Mouse (Mus musculus) forebrain, embryonic 14.5 days (tissue): ENCODE results near the gene Fignl1. TPM values are rescaled to one million over a fixed set of nuclear protein-coding genes. Genes with fewer than 3 reads are reported as not detected.

Source experiments
- ATAC-seq: fragments of 200-750 bp; cut with Nextera tagmentation; 2 replicates; pipeline ENCODE4 v1.8.0; 2017; ENCODE audit warnings: mild to moderate bottlenecking, moderate library complexity
- DNase-seq: peaks from one replicate; pipeline ENCODE4 v3.0.0-alpha.2; 2015; ENCODE audit warnings: low spot score
- H3K27ac ChIP-seq: fragments of 300-500 bp; sonication (generic); 2 replicates; pipeline ENCODE4 v1.5.1; 2014; ENCODE audit warnings: low read depth, mild to moderate bottlenecking, control low read depth, low read length, moderate library complexity
- H3K27me3 ChIP-seq: fragments of 300-500 bp; sonication (generic); replicated peaks from 2 replicates; pipeline ENCODE4 v1.6.1; 2014; ENCODE audit warnings: low read length, control low read depth, mixed read lengths; ENCODE audit not compliant: control insufficient read depth, insufficient read depth
- H3K36me3 ChIP-seq: fragments of 300-500 bp; sonication (generic); 2 replicates; pipeline ENCODE4 v1.6.1; 2014; ENCODE audit warnings: low read length, control low read depth; ENCODE audit not compliant: control insufficient read depth, insufficient read depth
- H3K4me1 ChIP-seq: fragments of 300-500 bp; sonication (generic); 2 replicates; pipeline ENCODE4 v1.6.1; 2014; ENCODE audit warnings: antibody characterized with exemption, low read length, control low read depth; ENCODE audit not compliant: control insufficient read depth, insufficient read depth
- H3K4me2 ChIP-seq: fragments of 300-500 bp; sonication (generic); 2 replicates; pipeline ENCODE4 v1.6.1; 2014; ENCODE audit warnings: mild to moderate bottlenecking, control low read depth, low read length
- H3K4me3 ChIP-seq: fragments of 300-500 bp; sonication (generic); 2 replicates; pipeline ENCODE4 v1.5.1; 2014; ENCODE audit warnings: low read depth, low read length, control low read depth
- H3K9ac ChIP-seq: fragments of 300-500 bp; sonication (generic); 2 replicates; pipeline ENCODE4 v1.6.1; 2014; ENCODE audit warnings: mild to moderate bottlenecking, low read length, control low read depth, moderate library complexity
- H3K9me3 ChIP-seq: fragments of 300-500 bp; sonication (generic); replicated peaks from 2 replicates; pipeline ENCODE4 v1.6.1; 2016; ENCODE audit warnings: low read length, control low read depth, mixed read lengths; ENCODE audit not compliant: control insufficient read depth
- WGBS: fragments of 180-500 bp; shearing (Covaris S2); extraction: QIAGEN DNeasy Blood & Tissue Kit; methylation state at CpG from one replicate; pipeline ENCODE4 v1.1.7; 2014; 5-methylcytosine and 5-hydroxymethylcytosine counted together
- polyA plus RNA-seq: library from polyadenylated mRNA; unstranded; fragments of >200 nt; fragmentation: Nextera tagmentation; extraction: Ambion mirVana; gene quantifications from 2 replicates; pipeline ENCODE4 v1.2.1, GENCODE M21; 2014

The Fignl1 gene
- polyA plus RNA-seq, 1 experiment from 2014 or later = 40.2 TPM

DNA sequence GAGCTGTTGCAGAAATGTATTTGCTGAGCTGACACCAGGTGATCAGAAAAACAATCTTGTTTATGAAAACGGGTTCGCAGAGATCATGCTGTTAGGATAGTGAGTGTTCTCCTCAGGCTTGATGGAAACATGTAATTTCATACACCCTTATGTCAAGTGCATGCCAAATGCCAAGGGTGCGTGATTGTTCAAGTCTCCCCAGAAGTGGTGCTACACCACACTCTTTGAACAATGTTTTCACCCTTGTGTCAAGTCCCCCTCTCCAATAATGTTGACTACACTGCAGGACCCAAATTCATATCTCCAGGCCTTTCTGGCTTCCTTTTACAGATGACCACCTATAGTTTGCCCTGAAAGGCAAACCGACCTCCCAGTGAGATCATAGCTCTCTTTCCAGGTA lies 39.7 kb upstream of the Fignl1 start:
- Histone ChIP-seq H3K9me3 (no peaks in the 10 kb centered on the region), H3K4me1 (no peaks in the 10 kb centered on the region), H3K27ac (no peak overlapping the region), H3K9ac (no peak overlapping the region), H3K27me3 (no peaks in the 10 kb centered on the region), H3K4me2 (no peak overlapping the region), H3K4me3 (no peak overlapping the region), H3K36me3 (no peaks in the 10 kb centered on the region)
- no peak for DNase-seq
- 93% methylated on average over 4 of the region's 4 CpGs for WGBS
- ATAC-seq = no peak

GRCm38 (mm10) chr11:11845044-11845443 lies 36.3 kb upstream of the Fignl1 start:
- H3K27ac ChIP-seq = no peak overlapping the region
- no peak overlapping the region for H3K4me3 ChIP-seq
- ATAC-seq (no peak), DNase-seq (no peak)
- 65% methylated on average over 8 of the region's 8 CpGs for WGBS
- no peak overlapping the region for H3K9ac ChIP-seq
- H3K4me2 ChIP-seq = no peak overlapping the region
- H3K27me3 ChIP-seq = no peaks in the 10 kb centered on the region
- H3K9me3 ChIP-seq = no peaks in the 10 kb centered on the region
- no peaks in the 10 kb centered on the region for H3K36me3 ChIP-seq
- H3K4me1 ChIP-seq = no peaks in the 10 kb centered on the region

DNA sequence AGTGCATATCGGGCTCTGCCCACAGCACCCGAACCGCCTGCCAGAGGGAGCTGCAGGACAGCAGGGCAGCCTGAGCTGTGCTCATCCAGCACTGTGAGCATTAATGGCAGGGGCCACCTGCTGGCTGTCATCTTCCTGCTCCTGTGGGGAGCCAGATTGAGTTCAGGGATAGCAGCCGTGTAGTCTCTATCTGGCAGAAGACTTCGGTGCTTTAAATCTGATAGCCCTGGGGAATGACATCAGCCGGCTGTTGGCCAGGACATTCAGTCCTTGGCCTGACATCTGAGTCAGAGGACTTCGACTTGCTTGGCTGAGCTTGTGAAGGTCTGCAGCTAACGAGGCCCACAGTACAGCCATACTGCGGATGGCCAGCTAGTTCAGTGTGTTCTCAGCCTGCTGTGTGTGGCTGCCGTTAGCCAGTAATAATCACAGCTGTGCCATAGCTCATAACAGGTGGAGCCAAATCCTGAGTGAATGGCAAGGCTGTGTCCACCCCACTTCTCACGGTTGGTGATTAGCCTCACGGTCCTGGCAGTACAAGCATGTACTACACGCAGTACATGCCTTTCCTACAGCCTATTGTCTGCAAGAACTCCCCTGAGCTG lies 35.7 kb upstream of the Fignl1 start:
- Histone ChIP-seq H3K27ac (no peak overlapping the region), H3K36me3 (no peaks in the 10 kb centered on the region), H3K9me3 (no peaks in the 10 kb centered on the region), H3K4me1 (no peaks in the 10 kb centered on the region), H3K27me3 (no peaks in the 10 kb centered on the region), H3K4me3 (no peak overlapping the region), H3K9ac (no peak overlapping the region), H3K4me2 (no peak overlapping the region)
- WGBS = 44% methylated on average over 13 of the region's 13 CpGs
- DNase-seq = peak; percentile 39
- ATAC-seq = peak; percentile 76

DNA sequence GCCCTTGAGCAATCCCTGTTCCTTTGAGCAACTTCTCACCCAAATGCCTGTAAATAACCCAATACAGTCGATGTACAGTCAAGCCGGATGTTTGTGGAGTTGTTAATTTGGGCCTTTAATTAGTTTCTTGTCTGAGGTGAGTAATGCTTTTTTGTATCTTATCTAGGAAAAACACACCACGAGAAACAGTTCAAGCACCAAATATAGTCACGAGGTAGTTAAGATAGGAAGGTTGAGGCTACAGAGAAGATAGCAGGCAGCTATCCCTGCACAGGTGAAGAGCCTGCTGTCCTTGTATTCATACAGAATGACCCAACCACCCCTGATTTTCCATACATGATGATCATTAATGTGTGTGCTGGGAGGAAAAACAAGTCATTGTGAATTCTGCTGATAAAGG lies 32.8 kb upstream of the Fignl1 start:
- Histone ChIP-seq H3K36me3 (no peaks in the 10 kb centered on the region), H3K4me1 (no peaks in the 10 kb centered on the region), H3K27ac (no peak overlapping the region), H3K9me3 (no peaks in the 10 kb centered on the region), H3K27me3 (no peaks in the 10 kb centered on the region), H3K4me3 (no peak overlapping the region), H3K9ac (no peak overlapping the region), H3K4me2 (no peak overlapping the region)
- DNase-seq (no peak), ATAC-seq (no peak)
- WGBS = 81% methylated on average over 4 of the region's 4 CpGs

DNA sequence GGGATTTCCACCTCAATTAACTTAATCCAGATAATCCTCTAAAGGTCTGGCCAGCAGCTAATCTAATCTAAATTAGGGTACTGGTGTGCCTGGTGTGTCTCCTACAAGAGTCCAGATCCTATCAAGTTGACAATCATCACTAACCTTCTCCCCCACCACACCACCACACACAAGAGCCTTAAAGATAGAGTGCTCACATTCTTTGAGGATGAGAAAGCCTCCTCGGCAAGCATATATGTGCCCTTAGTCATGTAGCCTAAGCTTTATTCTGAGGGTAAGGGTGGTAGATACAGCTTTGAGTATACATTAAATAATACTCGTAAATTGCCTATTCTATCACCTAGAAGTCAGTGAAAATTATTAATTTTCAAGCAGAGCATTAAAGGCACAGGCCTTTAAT lies 32.0 kb upstream of the Fignl1 start:
- Histone ChIP-seq H3K4me2 (no peak overlapping the region), H3K9ac (no peak overlapping the region), H3K27me3 (no peaks in the 10 kb centered on the region), H3K4me1 (no peaks in the 10 kb centered on the region), H3K9me3 (no peaks in the 10 kb centered on the region), H3K27ac (no peak overlapping the region), H3K36me3 (no peaks in the 10 kb centered on the region), H3K4me3 (no peak overlapping the region)
- DNase-seq (no peak), ATAC-seq (no peak)
- 61% methylated on average over 2 of the region's 2 CpGs for WGBS

GRCm38 (mm10) chr11:11839874-11840273 lies 31.1 kb upstream of the Fignl1 start:
- Histone ChIP-seq H3K36me3 (no peaks in the 10 kb centered on the region), H3K4me3 (no peak overlapping the region), H3K4me1 (no peaks in the 10 kb centered on the region), H3K4me2 (no peak overlapping the region), H3K27ac (no peak overlapping the region), H3K27me3 (no peaks in the 10 kb centered on the region), H3K9me3 (no peaks in the 10 kb centered on the region), H3K9ac (no peak overlapping the region)
- WGBS = 93% methylated on average over 7 of the region's 7 CpGs
- DNase-seq (no peak), ATAC-seq (no peak)

GRCm38 (mm10) chr11:11837384-11837783 lies 28.6 kb upstream of the Fignl1 start:
- Histone ChIP-seq H3K4me3 (no peak overlapping the region), H3K9me3 (no peaks in the 10 kb centered on the region), H3K36me3 (no peaks in the 10 kb centered on the region), H3K27me3 (no peaks in the 10 kb centered on the region), H3K4me2 (no peak overlapping the region), H3K27ac (no peak overlapping the region), H3K9ac (no peak overlapping the region), H3K4me1 (no peaks in the 10 kb centered on the region)
- WGBS = 94% methylated on average over 5 of the region's 5 CpGs
- ATAC-seq (no peak), DNase-seq (no peak)

GRCm38 (mm10) chr11:11836713-11837370 lies 28.1 kb upstream of the Fignl1 start:
- H3K4me3 ChIP-seq = no peak overlapping the region
- H3K9me3 ChIP-seq = no peaks in the 10 kb centered on the region
- no peak overlapping the region for H3K9ac ChIP-seq
- ATAC-seq (no peak), DNase-seq (no peak)
- H3K27ac ChIP-seq = no peak overlapping the region
- H3K36me3 ChIP-seq = no peaks in the 10 kb centered on the region
- WGBS = 59% methylated on average over 18 of the region's 18 CpGs
- no peaks in the 10 kb centered on the region for H3K27me3 ChIP-seq
- H3K4me1 ChIP-seq = no peaks in the 10 kb centered on the region; the same call in 1 of the 2 replicates
- no peak overlapping the region for H3K4me2 ChIP-seq

DNA sequence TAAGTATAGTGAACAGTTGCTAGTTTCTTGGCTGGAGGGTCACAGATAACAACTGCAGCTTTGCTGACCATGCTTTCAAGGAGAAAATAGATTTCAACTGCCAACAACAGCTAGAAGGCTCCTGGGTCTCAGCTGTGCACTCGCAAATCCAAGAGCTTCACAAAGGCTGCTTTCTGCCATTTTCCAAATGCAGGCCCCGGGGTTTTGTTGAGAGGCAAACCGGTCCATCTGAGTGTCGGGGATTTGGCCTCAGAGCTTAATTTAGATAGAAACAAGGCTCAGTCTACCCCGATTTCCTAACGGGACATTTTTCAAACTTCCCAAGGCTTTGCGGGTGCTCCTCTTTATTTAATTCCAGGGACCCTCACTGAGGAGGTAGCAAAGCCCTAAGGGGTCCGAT lies 27.5 kb upstream of the Fignl1 start:
- ATAC-seq = no peak
- H3K4me1 ChIP-seq = no peaks in the 10 kb centered on the region; the same call in 1 of the 2 replicates
- H3K36me3 ChIP-seq = no peaks in the 10 kb centered on the region
- WGBS = 47% methylated on average over 8 of the region's 8 CpGs
- H3K27me3 ChIP-seq = no peaks in the 10 kb centered on the region
- no peaks in the 10 kb centered on the region for H3K9me3 ChIP-seq
- H3K9ac ChIP-seq = no peak overlapping the region
- no peak overlapping the region for H3K4me2 ChIP-seq
- no peak for DNase-seq
- no peak overlapping the region for H3K4me3 ChIP-seq
- H3K27ac ChIP-seq = no peak overlapping the region
